Mouse (Mus musculus) retina, adult 2 months (tissue): ENCODE data around the gene Gng8.

Source experiments
- DNase-seq: peaks from one replicate; pipeline ENCODE4 v3.0.0-alpha.2; 2012; ENCODE audit warnings: low read depth, low spot score

The Gng8 gene

DNA sequence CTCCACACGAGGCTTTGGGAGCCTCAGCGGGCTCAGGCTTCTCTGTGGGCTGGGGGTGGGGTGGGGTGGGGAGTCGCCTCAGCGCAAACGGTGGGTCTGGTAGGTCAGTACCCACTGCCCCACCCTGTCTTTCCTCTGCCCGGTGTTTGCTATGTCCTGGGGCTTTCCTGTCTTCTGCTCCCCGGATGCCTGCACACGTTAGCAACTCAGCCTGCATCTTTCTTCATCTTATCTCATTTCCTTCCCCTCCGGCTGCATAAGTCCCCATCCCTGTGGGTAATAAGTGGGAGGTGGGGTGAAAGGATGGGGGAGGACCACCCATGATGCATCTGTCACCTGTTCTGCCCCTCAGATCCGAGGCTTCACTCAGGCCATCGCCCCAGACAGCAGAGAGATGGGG is 16.8 kb downstream of the Gng8 start:
- DNase-seq, result no peak

DNA sequence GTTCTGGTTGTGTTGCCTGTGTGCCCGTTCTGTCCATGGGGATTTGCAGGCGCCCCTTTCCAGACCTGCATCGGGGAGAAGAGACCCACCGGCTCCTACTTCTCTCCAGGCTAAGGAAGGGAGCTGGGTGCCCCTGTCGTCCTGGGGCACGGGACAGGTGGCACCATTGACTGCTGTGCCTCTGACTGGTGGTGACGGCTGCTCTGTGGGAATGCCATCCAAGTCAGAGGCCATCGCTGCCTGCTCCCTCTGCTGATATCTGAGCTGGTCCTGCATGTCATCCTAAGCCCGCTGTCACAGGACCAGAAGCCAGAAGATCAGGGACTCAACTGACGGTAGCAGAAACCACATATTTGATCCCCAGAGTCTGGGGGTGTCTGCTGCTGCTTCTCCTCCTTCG is 17.3 kb downstream of the Gng8 start:
- no peak for DNase-seq

DNA sequence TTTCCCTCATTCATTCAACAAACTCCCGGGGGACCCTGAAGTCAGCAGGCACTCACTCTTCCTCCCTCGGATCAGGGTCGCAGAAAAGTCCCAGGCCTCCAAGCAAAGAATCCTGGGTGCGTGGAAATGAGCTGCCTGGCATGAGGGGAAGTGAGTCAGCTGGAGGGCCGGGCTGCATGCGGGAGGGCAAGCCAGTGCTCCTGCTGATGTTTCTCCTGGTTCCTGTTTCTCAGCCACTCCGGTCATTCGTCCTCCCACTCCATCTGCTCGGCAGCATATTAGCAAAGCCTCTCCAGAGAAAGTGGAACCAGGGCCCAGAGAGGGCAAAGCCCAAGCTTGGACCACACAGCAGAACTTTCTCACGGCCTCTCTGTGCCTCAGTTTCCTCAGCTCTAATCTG is 18.3 kb downstream of the Gng8 start:
- DNase-seq, result no peak

DNA sequence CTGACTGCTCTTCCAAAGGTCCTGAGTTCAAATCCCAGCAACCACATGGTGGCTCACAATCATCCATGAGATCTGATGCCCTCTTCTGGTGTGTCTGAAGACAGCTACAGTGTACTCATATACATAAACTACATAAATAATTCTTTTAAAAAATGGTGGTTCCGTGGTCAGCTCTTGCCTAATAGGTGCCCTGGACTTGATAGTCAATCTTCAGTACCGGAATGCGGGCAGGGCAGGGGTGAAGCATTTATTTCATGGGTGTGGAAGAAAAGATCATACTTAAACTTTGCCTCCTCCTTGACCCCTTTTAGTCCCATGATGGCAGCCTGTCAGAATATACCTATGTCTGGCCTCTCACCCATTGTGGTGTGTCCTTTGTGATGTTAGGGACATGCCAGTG is 20.3 kb downstream of the Gng8 start:
- no peak for DNase-seq

DNA sequence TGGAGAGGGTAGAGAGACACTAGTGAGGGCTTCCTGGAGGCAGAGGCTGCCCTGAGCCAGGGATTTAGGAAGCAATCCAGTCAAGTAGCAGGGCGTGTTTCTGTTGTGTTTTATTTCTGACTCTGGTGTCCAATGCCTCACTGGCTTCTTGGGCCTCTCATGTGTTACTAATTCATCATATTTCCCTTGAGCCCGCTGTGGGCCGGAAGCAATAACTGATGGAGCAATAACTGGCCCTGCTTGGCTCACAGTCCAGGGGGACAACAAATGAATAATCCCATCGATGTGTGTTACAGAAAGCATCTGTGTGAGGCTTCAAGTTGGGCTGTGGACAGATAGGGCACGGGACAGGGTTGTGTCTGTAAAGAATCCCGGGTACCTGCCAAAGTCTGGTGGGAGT is 20.8 kb downstream of the Gng8 start:
- DNase-seq, result no peak

DNA sequence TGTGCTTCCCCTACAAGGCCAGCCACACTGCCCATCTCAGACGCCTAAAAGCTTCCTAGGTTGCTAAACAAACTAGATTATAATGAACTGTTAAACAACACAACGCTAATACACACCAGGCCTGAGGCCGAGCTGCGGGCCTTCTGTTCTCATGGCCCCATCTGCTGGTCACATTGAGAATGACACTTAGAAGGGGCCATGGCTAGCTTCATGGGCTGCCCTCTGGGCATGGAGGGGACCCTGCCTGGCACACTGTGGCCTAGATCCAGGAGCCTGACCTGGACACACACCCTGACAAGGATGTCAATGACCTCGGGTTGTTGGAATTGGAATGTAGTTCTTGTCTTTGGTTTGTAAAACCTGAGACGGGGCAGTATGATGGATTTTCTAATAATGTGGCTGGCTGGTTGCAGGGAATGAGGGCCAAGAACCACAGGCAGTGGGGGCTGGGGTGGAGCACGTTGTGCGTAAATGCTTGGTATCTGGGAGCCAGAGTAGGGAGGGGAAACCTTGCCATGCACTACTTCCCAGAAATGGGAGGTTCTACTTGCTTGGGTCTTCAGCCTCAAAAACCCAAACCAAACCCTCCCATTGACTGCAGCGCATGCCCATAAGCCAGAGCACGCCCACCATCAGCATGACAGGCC is 22.3 kb downstream of the Gng8 start:
- DNase-seq, result no peak

DNA sequence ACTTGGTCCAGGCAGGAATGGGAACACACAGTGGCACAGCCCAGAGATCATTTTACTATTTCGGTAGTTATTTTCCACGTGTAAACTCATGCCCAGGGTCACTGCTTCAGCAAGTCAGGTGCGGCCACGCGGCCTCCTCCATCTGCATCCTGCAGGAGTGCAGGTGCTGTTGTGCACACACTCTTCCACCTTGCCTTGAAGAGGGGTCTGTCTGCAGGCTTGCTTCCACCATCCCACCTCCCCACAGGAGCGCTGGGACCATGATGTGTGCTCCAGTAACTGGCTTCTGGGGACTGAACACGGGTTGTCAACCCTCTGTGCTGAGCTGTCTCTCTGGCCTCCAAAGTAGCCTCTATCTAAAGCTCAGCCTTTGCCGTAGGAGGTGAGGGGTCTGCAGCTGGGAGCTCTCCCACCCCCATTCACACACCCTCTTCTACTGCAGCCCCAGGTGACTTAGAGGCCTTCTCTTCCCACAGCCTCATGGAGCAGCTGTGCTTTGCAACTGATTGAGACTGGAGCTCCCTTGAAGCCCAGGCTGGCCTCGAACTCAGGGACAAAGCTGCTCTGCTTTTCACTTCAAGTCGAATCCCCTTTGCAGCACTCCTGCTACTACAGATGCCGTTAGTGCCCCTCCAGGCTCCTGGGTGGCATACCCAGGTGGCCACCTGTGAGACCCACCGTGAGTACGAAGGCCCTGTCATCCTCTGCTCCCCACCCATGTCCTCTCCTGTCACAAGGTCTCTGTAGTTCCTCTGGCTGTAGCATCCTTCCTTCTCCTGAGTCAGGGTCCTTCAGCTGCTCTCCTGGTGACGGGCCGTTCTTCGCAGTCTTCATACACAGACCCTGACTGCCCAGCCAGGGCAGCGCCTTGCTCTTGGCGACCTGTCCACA is 23.1 kb downstream of the Gng8 start:
- no peak for DNase-seq

DNA sequence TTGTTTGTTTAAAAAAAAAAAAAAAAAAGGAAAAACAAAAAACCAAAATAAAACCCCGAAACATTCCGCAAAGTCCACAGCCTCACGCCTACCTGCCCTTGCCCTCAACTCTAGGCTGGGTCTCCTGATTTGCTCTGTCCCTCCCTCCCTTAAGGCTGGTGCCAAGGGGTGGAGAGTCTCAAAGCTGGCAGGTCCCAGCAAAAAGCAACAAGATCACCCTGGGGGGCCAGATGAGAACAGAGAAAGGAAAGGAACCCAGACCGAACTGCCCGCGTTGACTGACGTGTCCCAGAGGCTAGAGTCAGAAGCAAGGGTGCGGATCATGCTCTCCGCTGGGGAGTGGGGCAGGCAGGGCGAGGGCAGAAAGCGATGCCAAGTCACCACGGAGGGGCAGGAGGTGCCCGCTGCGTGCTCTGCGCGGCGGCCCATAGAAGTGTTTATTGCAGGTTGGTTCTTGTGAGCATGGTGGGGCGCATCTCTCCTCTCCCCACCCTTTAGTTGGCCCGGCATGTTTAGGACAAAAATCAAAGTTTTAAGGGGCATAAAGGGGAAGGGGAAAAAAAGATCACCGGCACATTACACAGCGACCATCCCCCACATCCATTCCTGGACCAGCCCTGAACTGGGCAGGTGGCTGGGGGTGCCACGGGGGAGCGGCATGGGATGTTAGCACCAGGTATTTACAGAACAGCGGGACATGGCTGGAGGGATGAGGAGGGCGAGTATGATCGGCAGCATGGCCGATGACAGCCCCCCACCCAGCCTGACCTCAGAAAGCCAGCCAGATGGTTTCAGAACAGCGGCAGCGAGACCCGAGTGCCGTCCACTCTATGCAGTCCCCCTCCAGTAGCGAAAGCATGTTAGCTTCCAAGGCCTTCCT is 24.1 kb downstream of the Gng8 start:
- DNase-seq, result no peak

DNA sequence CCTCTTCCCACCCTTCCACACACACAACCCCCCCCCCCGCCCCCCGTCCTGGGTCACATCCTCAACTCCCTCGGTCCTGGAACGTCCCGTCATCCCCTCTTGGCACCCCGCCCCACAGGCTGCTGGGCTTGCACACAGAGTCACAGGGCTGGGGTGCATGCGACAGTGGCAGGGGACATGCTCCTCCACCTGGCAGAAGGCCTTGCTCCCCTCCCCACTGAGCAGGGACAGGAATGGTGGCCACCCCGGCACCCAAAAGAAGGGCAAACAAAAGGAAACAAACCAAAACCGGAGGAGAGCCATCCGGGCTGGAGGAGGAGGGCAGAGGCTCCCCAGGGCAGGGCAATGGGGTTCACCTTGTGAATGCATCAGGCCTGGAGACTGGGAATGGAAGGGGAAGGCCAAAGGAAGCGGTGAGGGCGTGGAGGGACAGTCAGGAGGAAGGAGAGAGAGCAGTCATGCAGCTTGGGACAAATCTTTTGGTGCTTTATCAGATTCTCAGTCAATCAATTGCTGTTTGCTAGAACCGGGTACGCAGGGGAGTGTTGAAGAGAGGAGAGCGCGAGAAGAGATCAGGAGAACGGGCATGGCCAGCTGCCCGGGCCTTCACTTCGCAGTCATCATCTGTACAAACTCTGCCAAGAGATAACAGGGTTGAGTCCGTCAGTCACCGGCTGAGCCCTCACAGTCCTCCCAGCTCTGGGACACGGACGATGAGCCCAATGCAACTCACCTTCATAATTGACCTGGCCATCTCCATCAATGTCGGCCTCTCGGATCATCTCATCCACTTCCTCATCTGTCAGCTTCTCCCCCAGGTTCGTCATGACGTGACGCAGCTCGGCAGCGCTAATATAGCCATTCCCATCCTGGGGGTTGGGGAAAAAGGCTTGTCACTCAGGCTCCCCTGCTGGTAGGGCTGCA is 25.0 kb downstream of the Gng8 start:
- DNase-seq, result no peak

DNA sequence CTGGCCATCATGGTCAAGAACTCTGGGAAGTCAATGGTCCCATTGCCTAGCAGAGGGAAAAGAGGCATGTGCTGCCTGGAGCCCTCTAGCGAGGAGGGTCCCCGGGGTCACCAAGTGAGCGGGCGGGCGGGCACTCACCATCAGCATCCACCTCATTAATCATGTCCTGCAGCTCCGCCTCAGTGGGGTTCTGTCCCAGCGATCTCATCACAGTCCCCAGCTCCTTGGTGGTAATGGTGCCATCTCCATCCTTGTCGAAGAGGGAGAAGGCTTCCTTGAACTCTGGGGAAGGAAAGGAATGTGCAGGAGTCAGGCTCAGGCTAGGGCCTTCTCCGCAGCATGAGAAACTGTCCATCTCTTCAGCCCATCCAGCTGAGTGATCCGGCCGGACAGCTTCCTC is 25.9 kb downstream of the Gng8 start:
- no peak for DNase-seq

DNA sequence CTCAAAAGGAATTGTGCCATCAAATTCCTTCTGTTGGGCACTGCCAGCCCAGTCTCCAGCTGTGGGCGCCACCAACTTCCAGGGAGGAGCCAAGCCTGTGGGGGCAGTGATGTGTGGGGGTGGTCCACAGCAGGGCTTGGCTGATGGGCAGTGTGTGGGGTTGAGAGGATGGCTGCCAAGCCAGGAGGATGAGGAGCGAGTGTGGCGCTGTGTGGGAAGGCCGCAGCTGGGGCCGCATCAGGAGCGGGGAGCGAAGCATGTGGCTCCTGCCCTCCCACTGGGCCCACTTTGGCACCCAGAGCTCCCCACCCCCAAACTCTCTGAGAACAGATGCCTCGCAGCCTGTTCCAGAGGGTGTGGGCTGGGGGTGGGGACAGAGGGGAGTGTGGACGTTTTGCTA is 26.4 kb downstream of the Gng8 start:
- DNase-seq, result no peak

DNA sequence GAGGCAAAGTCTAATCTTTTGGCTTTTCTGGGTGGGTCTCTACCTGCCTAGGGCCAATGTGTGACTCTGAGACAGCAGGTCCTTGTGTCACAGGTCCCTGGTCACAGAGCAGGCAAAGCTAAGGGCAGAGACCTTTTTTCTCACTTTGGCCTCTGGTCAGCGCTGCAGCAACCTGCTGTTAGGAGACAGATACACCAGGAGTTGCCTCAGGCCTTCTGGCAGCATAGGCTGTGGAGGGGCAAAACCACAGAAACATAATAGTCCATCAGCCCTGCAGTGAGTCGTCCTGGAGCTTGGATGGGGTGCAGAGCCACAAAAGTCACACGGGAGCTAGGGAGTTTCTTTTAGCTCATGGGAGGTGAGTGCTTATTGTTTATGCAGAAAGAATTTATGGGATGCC is 27.1 kb downstream of the Gng8 start:
- DNase-seq, result no peak

DNA sequence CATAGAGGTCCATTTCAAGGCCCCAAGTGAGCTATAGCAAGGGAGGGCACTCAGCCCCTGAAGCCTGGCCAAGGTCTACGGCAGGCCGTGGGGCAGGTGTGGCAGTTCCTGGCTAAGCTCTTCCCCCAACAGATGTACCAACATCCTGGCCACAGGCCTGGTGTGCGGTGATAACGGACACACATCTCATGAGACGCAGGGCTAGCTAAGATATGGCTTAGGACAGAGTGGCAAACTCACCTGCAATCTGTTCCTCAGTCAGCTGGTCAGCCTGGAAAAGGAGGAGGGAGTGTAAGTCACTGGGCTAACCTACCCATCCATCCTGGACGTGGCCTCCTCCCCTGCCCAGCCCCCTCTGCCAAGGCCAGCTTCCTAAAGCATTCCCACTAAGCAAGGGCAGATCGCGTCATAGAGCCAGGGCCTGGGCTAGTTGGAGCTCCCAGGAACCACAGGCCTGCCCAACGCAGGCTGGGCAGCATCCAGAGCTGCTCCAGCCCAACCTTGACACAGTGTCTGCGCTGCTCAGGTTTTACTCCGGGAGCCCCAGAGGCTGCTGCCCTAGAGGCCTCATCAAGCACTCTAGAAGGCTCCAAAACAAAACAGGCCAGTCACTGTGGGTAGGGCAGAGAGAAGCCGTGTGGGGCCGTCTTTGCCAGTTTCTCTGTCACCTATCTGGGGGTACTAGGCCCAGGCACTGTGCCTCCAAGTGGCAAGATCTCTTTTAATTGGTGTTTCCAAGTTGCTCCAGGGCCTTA is 28.0 kb downstream of the Gng8 start:
- DNase-seq, result no peak

DNA sequence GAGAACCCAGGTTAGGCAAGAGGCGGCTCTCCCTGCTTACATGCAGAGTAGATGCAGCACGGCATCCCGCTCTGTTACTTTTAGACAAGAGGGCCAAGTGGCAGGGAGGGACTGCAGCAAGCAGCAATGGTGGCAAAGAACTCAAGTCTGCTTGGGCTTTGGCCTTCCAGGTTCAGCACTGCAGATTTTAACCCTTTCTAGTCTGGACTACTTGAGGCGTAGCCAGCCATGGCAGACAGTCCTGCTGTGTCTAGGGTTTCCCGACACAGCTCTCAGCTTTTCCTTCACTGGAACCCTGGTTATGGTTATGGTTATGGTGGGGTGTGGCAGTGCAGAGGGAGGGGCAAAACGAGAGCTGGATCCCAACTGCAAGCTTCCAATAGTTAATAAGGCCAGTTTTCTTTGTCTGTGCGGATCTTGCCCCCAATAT is 28.6 kb downstream of the Gng8 start:
- no peak for DNase-seq

DNA sequence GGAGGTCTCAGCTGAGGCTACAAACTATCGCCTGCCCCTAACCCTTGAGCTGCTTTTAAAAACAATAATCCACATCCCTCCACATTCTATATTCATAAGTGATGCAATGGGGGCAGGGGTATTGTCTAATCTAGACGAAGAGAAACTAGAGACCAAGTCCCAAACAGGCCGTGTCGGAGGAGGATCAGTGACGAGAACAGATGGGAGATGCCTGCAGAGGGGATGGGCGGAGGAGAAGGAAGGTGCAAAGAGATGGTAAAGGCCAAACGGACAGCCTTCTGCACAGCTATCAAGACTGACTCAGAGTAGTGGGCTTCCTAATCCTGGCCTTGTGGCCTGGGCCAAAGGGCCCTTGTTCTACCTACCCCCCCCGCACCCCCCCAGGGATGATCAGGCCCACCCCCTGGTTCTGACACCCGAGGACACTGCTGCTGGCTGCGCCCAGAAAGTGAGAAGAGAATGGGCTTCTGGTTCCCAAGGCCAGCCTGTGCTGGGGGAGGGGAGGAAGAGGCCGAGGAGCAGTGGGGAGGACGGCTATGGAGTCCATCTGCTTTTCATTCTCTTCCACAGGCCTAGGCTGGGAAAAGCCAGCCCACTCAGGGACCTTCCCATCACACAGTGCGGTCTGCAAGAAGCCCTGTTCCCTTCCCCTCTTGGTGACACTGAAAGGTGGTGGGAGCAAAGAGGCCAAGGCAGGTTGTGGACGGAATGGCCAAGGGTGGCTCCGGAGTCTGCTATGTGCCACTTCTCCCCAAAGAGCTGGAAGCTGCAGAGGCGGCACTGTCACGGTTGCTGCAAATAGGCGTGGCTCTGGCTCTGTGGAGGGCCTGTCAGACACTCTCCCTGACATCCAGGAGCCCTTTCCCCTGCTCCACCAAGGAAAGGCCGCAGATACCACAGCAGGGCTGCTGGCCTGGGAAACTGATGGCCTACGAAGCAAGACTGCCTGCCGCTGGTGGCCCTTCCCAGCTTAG is 29.5 kb downstream of the Gng8 start:
- no peak for DNase-seq

DNA sequence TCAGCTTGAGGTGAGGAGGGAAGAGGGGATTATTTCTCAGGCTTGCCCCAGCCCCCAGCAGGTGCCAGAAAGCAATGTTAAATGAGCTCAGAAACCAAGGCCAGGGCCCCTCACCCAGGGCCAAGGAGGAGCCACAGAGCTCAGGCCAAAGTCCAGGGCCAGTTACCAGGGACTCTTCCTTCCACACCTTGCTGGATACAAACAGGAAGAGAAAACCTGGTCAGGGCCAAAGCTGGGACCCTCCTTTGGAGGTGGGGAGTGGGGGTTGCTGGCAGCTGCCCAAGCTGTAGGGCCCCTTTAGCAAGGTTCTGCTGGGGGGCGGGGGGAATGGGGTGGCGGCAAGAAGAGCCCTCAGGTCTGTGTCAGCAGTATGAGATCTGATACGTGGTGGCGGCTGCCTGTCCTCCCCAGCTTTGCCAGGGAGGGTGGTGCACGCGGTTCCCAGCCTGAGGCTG is 30.3 kb downstream of the Gng8 start:
- DNase-seq, result no peak

DNA sequence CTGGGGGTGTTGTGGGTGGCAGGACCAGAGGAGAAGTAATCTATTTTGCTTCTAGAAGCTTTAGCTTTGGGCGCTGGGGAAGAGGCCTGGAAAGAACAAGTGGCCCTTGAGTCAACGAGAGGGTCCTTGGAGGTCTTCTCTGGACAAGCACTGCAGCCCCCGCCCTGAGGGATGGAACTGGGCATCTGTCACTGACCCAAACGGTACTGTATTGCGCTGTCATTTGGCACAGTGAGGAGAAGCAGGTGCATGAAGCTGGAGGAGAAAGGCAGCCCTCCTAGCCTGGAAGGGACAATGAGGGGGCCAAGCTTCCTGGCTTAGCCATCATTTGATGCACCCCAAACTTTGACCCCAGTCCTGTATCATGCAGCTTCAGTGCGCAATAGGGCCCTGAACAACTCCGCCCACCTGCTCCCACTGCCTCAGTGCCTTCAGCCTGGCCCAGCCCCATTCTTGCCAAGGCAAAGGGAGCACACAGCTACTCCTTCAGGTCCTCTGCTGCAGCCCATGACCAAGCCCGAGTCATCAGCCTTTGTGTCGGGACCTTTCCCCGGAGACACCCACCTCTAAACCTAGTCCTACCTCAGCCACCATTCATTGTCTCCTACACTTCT is 30.9 kb downstream of the Gng8 start:
- no peak for DNase-seq

DNA sequence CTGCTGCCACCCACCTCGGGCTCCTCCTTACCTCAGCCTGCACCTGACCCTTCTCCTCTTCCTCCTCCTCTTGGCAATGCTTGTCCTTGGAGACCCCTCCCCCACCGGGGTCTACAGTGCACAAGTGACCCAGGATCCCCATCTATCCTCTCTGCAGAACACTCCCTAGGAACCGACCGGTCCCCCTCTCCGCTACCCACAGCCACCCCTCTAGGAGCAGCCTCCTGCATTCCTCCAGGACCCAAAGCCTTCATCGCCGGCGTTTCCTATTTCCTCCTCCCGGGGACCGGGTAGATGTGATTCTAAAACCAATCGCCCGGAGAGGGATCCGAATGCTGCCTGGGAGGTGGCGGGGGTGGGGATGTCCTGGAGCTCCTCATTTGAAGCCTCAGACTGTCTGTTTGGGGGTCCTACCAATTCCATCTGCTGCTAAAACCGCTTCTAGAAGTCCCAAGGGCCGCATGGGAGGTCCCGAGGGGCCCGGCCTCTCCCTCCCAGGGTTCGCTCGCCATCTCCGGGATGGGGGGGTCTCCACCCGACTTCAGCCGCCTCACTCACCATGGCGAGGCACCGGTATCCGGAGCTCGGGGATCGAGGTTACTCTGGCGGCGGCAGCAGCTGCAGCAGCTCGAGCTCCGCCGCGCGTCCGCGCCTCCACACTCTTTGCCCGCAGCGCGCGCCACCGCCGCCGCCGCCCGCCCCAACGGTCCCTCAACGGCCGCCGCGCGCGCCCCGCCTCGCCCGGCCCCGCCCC is 31.9 kb downstream of the Gng8 start:
- no peak for DNase-seq
